Mouse (Mus musculus) midbrain, embryonic 10.5 days (tissue): ENCODE measurements around the gene Iqcf3. TPM values are rescaled to one million over a fixed set of nuclear protein-coding genes. Genes with fewer than 3 reads are reported as not detected.

Experiments used
- DNase-seq: peaks from one replicate; pipeline ENCODE4 v3.0.0-alpha.2; 2017; ENCODE audit warnings: low spot score
- H3K27ac ChIP-seq: fragments of 300-500 bp; sonication (generic); replicated peaks from 2 replicates; pipeline ENCODE4 v1.5.1; 2016; ENCODE audit warnings: mild to moderate bottlenecking
- H3K27me3 ChIP-seq: fragments of 300-500 bp; sonication (generic); 2 replicates; pipeline ENCODE4 v1.6.1; 2016; ENCODE audit warnings: low read depth, mild to moderate bottlenecking; ENCODE audit not compliant: poor library complexity, severe bottlenecking
- H3K36me3 ChIP-seq: fragments of 300-500 bp; sonication (generic); 2 replicates; pipeline ENCODE4 v1.6.1; 2016; ENCODE audit warnings: mild to moderate bottlenecking, moderate library complexity
- H3K4me1 ChIP-seq: fragments of 300-500 bp; sonication (generic); 2 replicates; pipeline ENCODE4 v1.6.1; 2016
- H3K4me3 ChIP-seq: fragments of 300-500 bp; sonication (generic); 2 replicates; pipeline ENCODE4 v1.5.1; 2016; ENCODE audit warnings: mild to moderate bottlenecking, moderate library complexity
- H3K9me3 ChIP-seq: fragments of 300-500 bp; sonication (generic); replicated peaks from 2 replicates; pipeline ENCODE4 v1.6.1; 2016; ENCODE audit warnings: mild to moderate bottlenecking
- WGBS: fragments of 180-500 bp; shearing (Covaris S2); methylation state at CpG from one replicate; pipeline ENCODE4 v1.1.7; 2016; 5-methylcytosine and 5-hydroxymethylcytosine counted together
- polyA plus RNA-seq: library from polyadenylated mRNA; unstranded; fragments of >200 nt; fragmentation: Nextera tagmentation; extraction: Ambion mirVana; gene quantifications from 2 replicates; pipeline ENCODE4 v1.2.1, GENCODE M21; 2016

Iqcf3 gene
- polyA plus RNA-seq, 1 experiment from 2014 or later: not detected

GRCm38 (mm10) chr9:106475046-106475445 lies 86.4 kb downstream of the Iqcf3 start:
- WGBS: 73% methylated on average over 7 of the region's 7 CpGs
- Histone ChIP-seq H3K27ac (peak overlapping the region; percentile 84), H3K4me3 (peak overlapping the region; percentile 24; the same call in 1 of the 2 replicates), H3K9me3 (no peaks in the 10 kb centered on the region), H3K36me3 (peaks cover 12% of the 10 kb centered on the region), H3K27me3 (peaks cover 14% of the 10 kb centered on the region), H3K4me1 (peaks cover 72% of the 10 kb centered on the region)
- no peak for DNase-seq

GRCm38 (mm10) chr9:106474456-106474855 lies 87.0 kb downstream of the Iqcf3 start:
- H3K4me3 ChIP-seq: peak overlapping the region; percentile 26

GRCm38 (mm10) chr9:106473753-106474105 lies 87.7 kb downstream of the Iqcf3 start:
- 76% methylated on average over 5 of the region's 5 CpGs for WGBS
- DNase-seq: no peak
- Histone ChIP-seq H3K27ac (peak overlapping the region; percentile 84), H3K4me1 (peaks cover 79% of the 10 kb centered on the region), H3K27me3 (peaks cover 14% of the 10 kb centered on the region), H3K36me3 (no peaks in the 10 kb centered on the region), H3K4me3 (no peak overlapping the region), H3K9me3 (no peaks in the 10 kb centered on the region)

More at GRCm38 (mm10) chr9:106474456-106474855, 87.0 kb downstream of the Iqcf3 start:
- peak overlapping the region; percentile 84 for H3K27ac ChIP-seq
- peaks cover 78% of the 10 kb centered on the region for H3K4me1 ChIP-seq
- H3K9me3 ChIP-seq: no peaks in the 10 kb centered on the region
- DNase-seq: peak; percentile 85
- H3K27me3 ChIP-seq: peaks cover 14% of the 10 kb centered on the region
- peaks cover 6% of the 10 kb centered on the region for H3K36me3 ChIP-seq
- WGBS: 6% methylated on average over 6 of the region's 6 CpGs

- WGBS: 93% methylated on average over 16 of the region's 16 CpGs
These were observed 88.2 kb downstream of the Iqcf3 start for GRCm38 (mm10) chr9:106473081-106473752.

GRCm38 (mm10) chr9:106472321-106472720 lies 89.1 kb downstream of the Iqcf3 start:
- no peak for DNase-seq
- Histone ChIP-seq H3K27ac (peak overlapping the region; percentile 56; the same call in 1 of the 2 replicates), H3K27me3 (peaks cover 14% of the 10 kb centered on the region), H3K36me3 (no peaks in the 10 kb centered on the region), H3K4me3 (no peak overlapping the region), H3K4me1 (peaks cover 67% of the 10 kb centered on the region), H3K9me3 (no peaks in the 10 kb centered on the region)
- 71% methylated on average over 4 of the region's 4 CpGs for WGBS

More at GRCm38 (mm10) chr9:106473081-106473752, 88.2 kb downstream of the Iqcf3 start:
- H3K27me3 ChIP-seq: peaks cover 14% of the 10 kb centered on the region
- DNase-seq: no peak
- H3K27ac ChIP-seq: no peak overlapping the region
- H3K9me3 ChIP-seq: no peaks in the 10 kb centered on the region
- H3K4me3 ChIP-seq: no peak overlapping the region
- H3K36me3 ChIP-seq: no peaks in the 10 kb centered on the region
- H3K4me1 ChIP-seq: peaks cover 76% of the 10 kb centered on the region

GRCm38 (mm10) chr9:106471892-106472291 lies 89.5 kb downstream of the Iqcf3 start:
- peak overlapping the region; percentile 31 for H3K4me3 ChIP-seq
- 0 out of 2 replicates have a peak overlapping the region, but pooled peaks have one; percentile 56 for H3K27ac ChIP-seq
- WGBS: 11% methylated on average over 5 of the region's 5 CpGs
- no peaks in the 10 kb centered on the region for H3K9me3 ChIP-seq
- peaks cover 14% of the 10 kb centered on the region for H3K27me3 ChIP-seq
- H3K4me1 ChIP-seq: peaks cover 63% of the 10 kb centered on the region
- no peaks in the 10 kb centered on the region for H3K36me3 ChIP-seq
- DNase-seq: peak; percentile 48

GRCm38 (mm10) chr9:106470991-106471750 lies 90.3 kb downstream of the Iqcf3 start:
- Histone ChIP-seq H3K27ac (0 out of 2 replicates have a peak overlapping the region, but pooled peaks have one; percentile 56), H3K4me1 (peaks cover 57% of the 10 kb centered on the region)

GRCm38 (mm10) chr9:106469776-106470175 lies 91.7 kb downstream of the Iqcf3 start:
- Histone ChIP-seq H3K36me3 (peaks cover 14% of the 10 kb centered on the region), H3K4me3 (no peak overlapping the region), H3K9me3 (no peaks in the 10 kb centered on the region), H3K27ac (no peak overlapping the region), H3K4me1 (peaks cover 55% of the 10 kb centered on the region), H3K27me3 (peaks cover 28% of the 10 kb centered on the region)
- no peak for DNase-seq
- 78% methylated on average over 9 of the region's 9 CpGs for WGBS

More at GRCm38 (mm10) chr9:106470991-106471750, 90.3 kb downstream of the Iqcf3 start:
- Histone ChIP-seq H3K36me3 (peaks cover 2% of the 10 kb centered on the region), H3K27me3 (peaks cover 16% of the 10 kb centered on the region), H3K4me3 (peak overlapping the region; percentile 31), H3K9me3 (no peaks in the 10 kb centered on the region)
- WGBS: 64% methylated on average over 14 of the region's 14 CpGs
- no peak for DNase-seq

GRCm38 (mm10) chr9:106469317-106469716 lies 92.1 kb downstream of the Iqcf3 start:
- Histone ChIP-seq H3K27me3 (peaks cover 33% of the 10 kb centered on the region), H3K9me3 (no peaks in the 10 kb centered on the region), H3K4me1 (peaks cover 55% of the 10 kb centered on the region), H3K36me3 (peaks cover 19% of the 10 kb centered on the region), H3K4me3 (no peak overlapping the region), H3K27ac (no peak overlapping the region)
- DNase-seq: no peak
- WGBS: 78% methylated on average over 6 of the region's 6 CpGs

- Histone ChIP-seq H3K36me3 (peaks cover 35% of the 10 kb centered on the region), H3K27ac (no peak overlapping the region), H3K4me1 (peaks cover 54% of the 10 kb centered on the region), H3K4me3 (no peak overlapping the region), H3K9me3 (no peaks in the 10 kb centered on the region), H3K27me3 (peaks cover 42% of the 10 kb centered on the region)
- 90% methylated on average over 7 of the region's 7 CpGs for WGBS
- no peak for DNase-seq
These were observed 93.7 kb downstream of the Iqcf3 start for GRCm38 (mm10) chr9:106467746-106468145.

- Histone ChIP-seq H3K4me3 (no peak overlapping the region), H3K9me3 (no peaks in the 10 kb centered on the region), H3K4me1 (peaks cover 52% of the 10 kb centered on the region), H3K27me3 (peaks cover 50% of the 10 kb centered on the region), H3K36me3 (peaks cover 45% of the 10 kb centered on the region), H3K27ac (no peak overlapping the region)
- 92% methylated on average over 6 of the region's 6 CpGs for WGBS
- DNase-seq: no peak
These were observed 94.7 kb downstream of the Iqcf3 start for GRCm38 (mm10) chr9:106466721-106467120.

GRCm38 (mm10) chr9:106465571-106466200 lies 95.7 kb downstream of the Iqcf3 start, which contains the start of gene Gpr62:
Gene Gpr62 (minus strand): TSS chr9:106465938.
- 29% methylated on average over 26 of the region's 26 CpGs for WGBS
- peak within 1 kb of the TSS; percentile 54 for H3K4me3 ChIP-seq
- DNase-seq: no peak
- peaks cover 42% of the 10 kb centered on the region for H3K27me3 ChIP-seq
- peaks cover 55% of the 10 kb centered on the region for H3K36me3 ChIP-seq
- no peaks in the 10 kb centered on the region for H3K9me3 ChIP-seq
- H3K27ac ChIP-seq: peak within 1 kb of the TSS; percentile 85
- H3K4me1 ChIP-seq: peaks cover 49% of the 10 kb centered on the region
